Mouse (Mus musculus) G1E-ER4 (cell line): ENCODE measurements around the gene Pla2g15. TPM values are rescaled to one million over a fixed set of nuclear protein-coding genes. Genes with fewer than 3 reads are reported as not detected.

ENCODE experiments used
- GATA1 ChIP-seq: IDR thresholded peaks from one replicate; pipeline ENCODE4 v1.8.0; 2012; ENCODE audit warnings: low read length, inconsistent platforms
- polyA plus RNA-seq: library from polyadenylated mRNA; stranded (reverse); fragments of >175 nt; gene quantifications from 2 replicates; pipeline ENCODE4 v1.2.3, GENCODE M21; 2012

Gene Pla2g15
- polyA plus RNA-seq, 1 experiment = 0.85 TPM

GRCm38 (mm10) chr8:106131021-106131420 lies 19.2 kb upstream of the Pla2g15 start:
- no peak for TF ChIP-seq GATA1

- TF ChIP-seq GATA1 = peak; percentile 19
Observed at GRCm38 (mm10) chr8:106131488-106132222, 18.5 kb upstream of the Pla2g15 start.

- TF ChIP-seq GATA1 = no peak
Observed at GRCm38 (mm10) chr8:106132356-106132755, 17.8 kb upstream of the Pla2g15 start.

- no peak for TF ChIP-seq GATA1
Observed at GRCm38 (mm10) chr8:106133526-106133925, 16.7 kb upstream of the Pla2g15 start.

- no peak for TF ChIP-seq GATA1
Observed at GRCm38 (mm10) chr8:106133946-106134345, 16.3 kb upstream of the Pla2g15 start.

- no peak for TF ChIP-seq GATA1
Observed at GRCm38 (mm10) chr8:106134751-106135571, 15.2 kb upstream of the Pla2g15 start.

GRCm38 (mm10) chr8:106135672-106136071 lies 14.5 kb upstream of the Pla2g15 start:
- no peak for TF ChIP-seq GATA1

- no peak for TF ChIP-seq GATA1
Observed at GRCm38 (mm10) chr8:106136156-106137130, 13.8 kb upstream of the Pla2g15 start, which contains the start of gene Esrp2. Esrp2 (minus strand) TSS chr8:106136974.

GRCm38 (mm10) chr8:106137218-106137905 lies 12.8 kb upstream of the Pla2g15 start:
- no peak for TF ChIP-seq GATA1

- no peak for TF ChIP-seq GATA1
Observed at GRCm38 (mm10) chr8:106137906-106138477, 12.2 kb upstream of the Pla2g15 start.

- TF ChIP-seq GATA1 = no peak
Observed at GRCm38 (mm10) chr8:106138616-106139015, 11.6 kb upstream of the Pla2g15 start.

- no peak for TF ChIP-seq GATA1
Observed at GRCm38 (mm10) chr8:106140191-106140590, 10.0 kb upstream of the Pla2g15 start.

GRCm38 (mm10) chr8:106140769-106141168 lies 9.4 kb upstream of the Pla2g15 start:
- TF ChIP-seq GATA1 = no peak

GRCm38 (mm10) chr8:106145331-106145730 lies 4.9 kb upstream of the Pla2g15 start:
- TF ChIP-seq GATA1 = no peak
